Mouse (Mus musculus): ENCODE results near the gene St7l. TPM values are rescaled to one million over a fixed set of nuclear protein-coding genes. Genes with fewer than 3 reads are reported as not detected.
A peak's percentile ranks its signal among the peaks of the same experiment; 100 is the strongest.

Gene St7l
- 13.2 and 14.1 TPM in 2 replicates for polyA plus RNA-seq (2012; rRNA removed)

GRCm38 (mm10) chr3:104863786-104864650 lies at the start of gene St7l, which contains the start of gene Capza1:
TSS of gene St7l (plus strand) at chr3:104864005.
TSS of gene Capza1 (minus strand) at chr3:104864505.
- H3K4me3 ChIP-seq (ENCODE audit: insufficient read depth, low read length): peak within 1 kb of the TSS; percentile 74
- TF ChIP-seq CTCF (IDR thresholded peaks at IDR 0.05; ENCODE audit: extremely low read depth, insufficient read depth, low read length) (no peak), POLR2A (IDR thresholded peaks at IDR 0.05; ENCODE audit: extremely low read depth, insufficient read depth, low read length) (peak; percentile 76)
- H3K27ac ChIP-seq (ENCODE audit: insufficient read depth, low read length): peak within 1 kb of the TSS; percentile 94
- H3K4me1 ChIP-seq (ENCODE audit: control insufficient read depth, insufficient read depth, low read length): 0 out of 2 replicates have a peak, but pooled peaks cover 3% of the 10 kb centered on the region

- H3K4me1 ChIP-seq (ENCODE audit: control insufficient read depth, insufficient read depth, low read length): peaks cover 7% of the 10 kb centered on the region; the same call in 1 of the 2 replicates
- H3K4me3 ChIP-seq (ENCODE audit: insufficient read depth, low read length): no peak overlapping the region
- H3K27ac ChIP-seq (ENCODE audit: insufficient read depth, low read length): no peak overlapping the region
- TF ChIP-seq CTCF (IDR thresholded peaks at IDR 0.05; ENCODE audit: extremely low read depth, insufficient read depth, low read length): no peak
- TF ChIP-seq POLR2A (IDR thresholded peaks at IDR 0.05; ENCODE audit: extremely low read depth, insufficient read depth, low read length): no peak
Measured at GRCm38 (mm10) chr3:104814746-104815145, 49.1 kb upstream of the St7l start.

- TF ChIP-seq CTCF (IDR thresholded peaks at IDR 0.05; ENCODE audit: extremely low read depth, insufficient read depth, low read length) (no peak), POLR2A (IDR thresholded peaks at IDR 0.05; ENCODE audit: extremely low read depth, insufficient read depth, low read length) (no peak)
- Histone ChIP-seq H3K27ac (ENCODE audit: insufficient read depth, low read length) (no peak overlapping the region), H3K4me1 (ENCODE audit: control insufficient read depth, insufficient read depth, low read length) (peaks cover 7% of the 10 kb centered on the region; the same call in 1 of the 2 replicates), H3K4me3 (ENCODE audit: insufficient read depth, low read length) (no peak overlapping the region)
Measured at GRCm38 (mm10) chr3:104815346-104815745, 48.5 kb upstream of the St7l start.

GRCm38 (mm10) chr3:104816130-104816529 lies 47.7 kb upstream of the St7l start:
- H3K27ac ChIP-seq (ENCODE audit: insufficient read depth, low read length): no peak overlapping the region
- TF ChIP-seq CTCF (IDR thresholded peaks at IDR 0.05; ENCODE audit: extremely low read depth, insufficient read depth, low read length) (no peak), POLR2A (IDR thresholded peaks at IDR 0.05; ENCODE audit: extremely low read depth, insufficient read depth, low read length) (no peak)
- H3K4me1 ChIP-seq (ENCODE audit: control insufficient read depth, insufficient read depth, low read length): peaks cover 7% of the 10 kb centered on the region; the same call in 1 of the 2 replicates
- H3K4me3 ChIP-seq (ENCODE audit: insufficient read depth, low read length): no peak overlapping the region

- TF ChIP-seq CTCF (IDR thresholded peaks at IDR 0.05; ENCODE audit: extremely low read depth, insufficient read depth, low read length): no peak
- no peak for TF ChIP-seq POLR2A (IDR thresholded peaks at IDR 0.05; ENCODE audit: extremely low read depth, insufficient read depth, low read length)
- Histone ChIP-seq H3K4me3 (ENCODE audit: insufficient read depth, low read length) (peak overlapping the region; percentile 90), H3K4me1 (ENCODE audit: control insufficient read depth, insufficient read depth, low read length) (peaks cover 7% of the 10 kb centered on the region; the same call in 1 of the 2 replicates), H3K27ac (ENCODE audit: insufficient read depth, low read length) (peak overlapping the region; percentile 63)
Measured at GRCm38 (mm10) chr3:104817481-104817990, 46.3 kb upstream of the St7l start.

- Histone ChIP-seq H3K27ac (ENCODE audit: insufficient read depth, low read length) (peak within 1 kb of the TSS; percentile 63), H3K4me1 (ENCODE audit: control insufficient read depth, insufficient read depth, low read length) (peaks cover 7% of the 10 kb centered on the region; the same call in 1 of the 2 replicates), H3K4me3 (ENCODE audit: insufficient read depth, low read length) (peak within 1 kb of the TSS; percentile 90)
- TF ChIP-seq POLR2A (IDR thresholded peaks at IDR 0.05; ENCODE audit: extremely low read depth, insufficient read depth, low read length) (no peak), CTCF (IDR thresholded peaks at IDR 0.05; ENCODE audit: extremely low read depth, insufficient read depth, low read length) (no peak)
Measured at GRCm38 (mm10) chr3:104817991-104818748, 45.6 kb upstream of the St7l start, which contains the start of gene Mov10. TSS of gene Mov10 (minus strand) at chr3:104818563.

- Histone ChIP-seq H3K4me1 (ENCODE audit: control insufficient read depth, insufficient read depth, low read length) (peaks cover 7% of the 10 kb centered on the region; the same call in 1 of the 2 replicates), H3K27ac (ENCODE audit: insufficient read depth, low read length) (no peak overlapping the region), H3K4me3 (ENCODE audit: insufficient read depth, low read length) (peak overlapping the region; percentile 90)
- no peak for TF ChIP-seq POLR2A (IDR thresholded peaks at IDR 0.05; ENCODE audit: extremely low read depth, insufficient read depth, low read length)
Measured at GRCm38 (mm10) chr3:104818749-104819134, 45.1 kb upstream of the St7l start.

GRCm38 (mm10) chr3:104820426-104820825 lies 43.4 kb upstream of the St7l start:
- Histone ChIP-seq H3K27ac (ENCODE audit: insufficient read depth, low read length) (no peak overlapping the region), H3K4me3 (ENCODE audit: insufficient read depth, low read length) (no peak overlapping the region), H3K4me1 (ENCODE audit: control insufficient read depth, insufficient read depth, low read length) (peaks cover 7% of the 10 kb centered on the region; the same call in 1 of the 2 replicates)
- TF ChIP-seq CTCF (IDR thresholded peaks at IDR 0.05; ENCODE audit: extremely low read depth, insufficient read depth, low read length) (no peak), POLR2A (IDR thresholded peaks at IDR 0.05; ENCODE audit: extremely low read depth, insufficient read depth, low read length) (no peak)

- TF ChIP-seq CTCF (IDR thresholded peaks at IDR 0.05; ENCODE audit: extremely low read depth, insufficient read depth, low read length): no peak
- TF ChIP-seq POLR2A (IDR thresholded peaks at IDR 0.05; ENCODE audit: extremely low read depth, insufficient read depth, low read length): no peak
Measured at GRCm38 (mm10) chr3:104822413-104822812, 41.4 kb upstream of the St7l start.

More at GRCm38 (mm10) chr3:104822413-104822812, 41.4 kb upstream of the St7l start:
- Histone ChIP-seq H3K27ac (ENCODE audit: insufficient read depth, low read length) (no peak overlapping the region), H3K4me3 (ENCODE audit: insufficient read depth, low read length) (no peak overlapping the region), H3K4me1 (ENCODE audit: control insufficient read depth, insufficient read depth, low read length) (peaks cover 4% of the 10 kb centered on the region; the same call in 1 of the 2 replicates)

All from cortical plate, adult 2 months (tissue).